Mouse (Mus musculus): ENCODE data around the gene Sh3kbp1. TPM values are rescaled to one million over a fixed set of nuclear protein-coding genes. Genes with fewer than 3 reads are reported as not detected.

Sh3kbp1 gene
- polyA plus RNA-seq, 1 experiment, result 2.8 TPM

DNA sequence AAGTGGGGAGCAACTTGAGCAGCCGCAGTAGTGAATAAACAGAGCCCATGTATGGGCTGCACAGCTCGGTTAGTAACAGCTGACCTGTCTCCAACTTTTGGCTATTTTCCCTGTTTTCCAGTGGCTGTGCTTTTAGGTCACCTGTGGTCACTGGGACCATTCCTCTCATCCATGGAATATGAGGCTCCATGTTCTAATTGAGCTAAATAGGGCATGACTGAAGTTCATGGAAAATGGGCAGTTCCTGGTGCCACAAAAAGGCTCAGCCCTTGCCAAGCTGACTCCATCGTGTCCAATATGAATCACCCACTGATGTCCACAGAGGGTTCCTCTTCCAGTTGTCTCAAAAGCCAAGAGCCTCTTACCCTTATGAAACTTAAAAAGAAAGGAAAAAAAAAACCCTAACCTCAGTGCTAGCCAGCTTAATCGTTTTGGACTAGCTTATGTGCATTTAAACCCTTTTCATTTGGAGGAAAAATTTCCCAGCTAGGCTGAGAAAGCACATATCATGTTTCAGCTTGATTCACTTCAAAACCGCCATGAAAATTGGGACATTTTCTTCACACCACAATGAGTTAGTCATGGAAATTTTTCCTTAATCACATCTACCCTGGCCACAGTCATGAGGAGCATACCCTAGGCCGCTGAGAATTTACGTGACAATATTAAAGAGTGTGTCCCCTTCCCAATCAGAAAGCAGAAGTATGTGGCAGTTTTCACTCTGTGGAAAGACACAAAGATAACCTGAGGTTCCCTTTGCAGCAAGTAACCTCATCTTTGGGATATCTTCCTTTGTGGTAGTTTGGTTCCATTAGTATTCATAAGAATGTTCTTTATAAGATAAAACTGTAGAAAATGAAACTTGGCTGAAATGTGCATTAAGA lies 326.7 kb downstream of the Sh3kbp1 start:
- TF ChIP-seq EP300 (IDR thresholded peaks at IDR 0.05; ENCODE audit: insufficient read depth, low read depth, low read length), result no peak
- TF ChIP-seq POLR2A (IDR thresholded peaks at IDR 0.05; ENCODE audit: insufficient read depth, low read length), result no peak
- TF ChIP-seq CTCF (IDR thresholded peaks at IDR 0.05; ENCODE audit: low read depth, low read length), result no peak
- H3K36me3 ChIP-seq (ENCODE audit: control insufficient read depth, insufficient read depth, low read length, poor library complexity, severe bottlenecking), result no peaks in the 10 kb centered on the region
- H3K9ac ChIP-seq (ENCODE audit: low read depth, poor library complexity, severe bottlenecking), result no peak overlapping the region
- H3K4me1 ChIP-seq (ENCODE audit: control insufficient read depth, insufficient read depth, low read length), result no peaks in the 10 kb centered on the region
- H3K9me3 ChIP-seq (replicated peaks; ENCODE audit: control insufficient read depth, insufficient read depth, low read length, poor library complexity, severe bottlenecking), result no peaks in the 10 kb centered on the region
- H3K27me3 ChIP-seq (ENCODE audit: control insufficient read depth, insufficient read depth, low read length, poor library complexity, severe bottlenecking), result no peaks in the 10 kb centered on the region
- H3K27ac ChIP-seq (ENCODE audit: insufficient read depth, low read length), result no peak overlapping the region
- H3K4me3 ChIP-seq (ENCODE audit: low read depth, low read length), result no peak overlapping the region

DNA sequence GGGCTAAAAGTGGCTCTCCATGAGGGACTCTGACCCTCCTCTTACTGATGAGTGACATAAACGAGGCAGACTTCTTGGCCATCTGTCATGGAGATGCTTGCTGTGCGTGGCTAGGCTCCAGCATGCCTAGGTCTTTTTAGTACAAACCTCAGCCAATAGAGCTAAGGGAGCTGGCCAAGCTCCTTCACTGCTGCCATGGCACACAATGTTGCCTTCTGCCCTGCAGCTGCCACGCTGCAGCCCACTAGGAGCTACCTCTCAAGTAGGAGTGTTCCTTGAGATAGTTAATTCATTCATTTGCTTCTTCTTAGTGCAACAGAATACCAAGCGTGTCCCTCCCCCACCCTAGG lies 327.3 kb downstream of the Sh3kbp1 start:
- TF ChIP-seq EP300 (IDR thresholded peaks at IDR 0.05; ENCODE audit: insufficient read depth, low read depth, low read length), result no peak
- TF ChIP-seq CTCF (IDR thresholded peaks at IDR 0.05; ENCODE audit: low read depth, low read length), result no peak
- no peak for TF ChIP-seq POLR2A (IDR thresholded peaks at IDR 0.05; ENCODE audit: insufficient read depth, low read length)
- Histone ChIP-seq H3K9me3 (replicated peaks; ENCODE audit: control insufficient read depth, insufficient read depth, low read length, poor library complexity, severe bottlenecking) (no peaks in the 10 kb centered on the region), H3K9ac (ENCODE audit: low read depth, poor library complexity, severe bottlenecking) (no peak overlapping the region), H3K4me1 (ENCODE audit: control insufficient read depth, insufficient read depth, low read length) (no peaks in the 10 kb centered on the region), H3K36me3 (ENCODE audit: control insufficient read depth, insufficient read depth, low read length, poor library complexity, severe bottlenecking) (no peaks in the 10 kb centered on the region), H3K4me3 (ENCODE audit: low read depth, low read length) (no peak overlapping the region), H3K27me3 (ENCODE audit: control insufficient read depth, insufficient read depth, low read length, poor library complexity, severe bottlenecking) (no peaks in the 10 kb centered on the region), H3K27ac (ENCODE audit: insufficient read depth, low read length) (no peak overlapping the region)

DNA sequence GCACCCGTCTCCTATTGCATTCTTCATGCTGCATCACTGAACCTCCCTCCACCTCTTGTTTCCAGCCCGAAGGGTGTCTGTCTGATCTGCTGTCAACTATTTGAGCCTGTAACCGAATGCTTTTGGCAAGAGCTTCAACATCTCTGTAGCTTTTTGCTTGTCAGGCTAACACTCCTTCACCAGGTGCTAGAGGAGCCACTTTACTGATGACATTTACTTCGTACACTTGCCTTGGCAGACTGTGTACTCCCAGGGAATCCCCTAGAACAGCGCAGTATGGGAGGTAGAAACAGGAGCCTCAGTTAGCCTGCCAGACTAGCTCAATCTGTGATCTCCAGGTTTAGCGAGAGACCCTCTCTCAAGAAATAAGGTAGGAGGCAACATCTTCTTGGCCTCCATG lies 328.4 kb downstream of the Sh3kbp1 start:
- Histone ChIP-seq H3K36me3 (ENCODE audit: control insufficient read depth, insufficient read depth, low read length, poor library complexity, severe bottlenecking) (no peaks in the 10 kb centered on the region), H3K27me3 (ENCODE audit: control insufficient read depth, insufficient read depth, low read length, poor library complexity, severe bottlenecking) (no peaks in the 10 kb centered on the region), H3K9me3 (replicated peaks; ENCODE audit: control insufficient read depth, insufficient read depth, low read length, poor library complexity, severe bottlenecking) (no peaks in the 10 kb centered on the region), H3K4me3 (ENCODE audit: low read depth, low read length) (no peak overlapping the region), H3K4me1 (ENCODE audit: control insufficient read depth, insufficient read depth, low read length) (no peaks in the 10 kb centered on the region), H3K9ac (ENCODE audit: low read depth, poor library complexity, severe bottlenecking) (no peak overlapping the region), H3K27ac (ENCODE audit: insufficient read depth, low read length) (no peak overlapping the region)
- TF ChIP-seq CTCF (IDR thresholded peaks at IDR 0.05; ENCODE audit: low read depth, low read length) (no peak), POLR2A (IDR thresholded peaks at IDR 0.05; ENCODE audit: insufficient read depth, low read length) (no peak), EP300 (IDR thresholded peaks at IDR 0.05; ENCODE audit: insufficient read depth, low read depth, low read length) (no peak)

DNA sequence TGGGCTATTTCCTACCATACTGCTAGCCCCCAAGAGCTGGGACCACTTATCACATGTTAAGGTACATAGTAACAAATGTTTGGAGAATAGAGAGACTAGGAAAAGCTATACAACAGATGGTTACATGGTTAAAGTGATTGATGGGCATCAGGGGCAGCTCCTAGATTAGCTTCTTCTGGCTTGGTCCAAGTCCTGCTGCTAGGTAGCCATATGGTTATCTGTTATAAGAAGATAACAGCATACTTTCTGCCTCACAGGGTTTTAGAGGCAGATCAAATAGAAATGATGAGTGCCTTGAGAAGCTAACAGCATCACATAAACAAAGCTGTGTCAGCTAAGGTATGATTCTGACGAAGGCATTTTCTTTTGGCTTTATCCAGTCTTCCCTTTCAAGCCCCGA lies 334.3 kb downstream of the Sh3kbp1 start:
- Histone ChIP-seq H3K4me1 (ENCODE audit: control insufficient read depth, insufficient read depth, low read length) (no peaks in the 10 kb centered on the region), H3K4me3 (ENCODE audit: low read depth, low read length) (no peak overlapping the region), H3K27me3 (ENCODE audit: control insufficient read depth, insufficient read depth, low read length, poor library complexity, severe bottlenecking) (no peaks in the 10 kb centered on the region), H3K9ac (ENCODE audit: low read depth, poor library complexity, severe bottlenecking) (no peak overlapping the region), H3K27ac (ENCODE audit: insufficient read depth, low read length) (no peak overlapping the region), H3K36me3 (ENCODE audit: control insufficient read depth, insufficient read depth, low read length, poor library complexity, severe bottlenecking) (no peaks in the 10 kb centered on the region), H3K9me3 (replicated peaks; ENCODE audit: control insufficient read depth, insufficient read depth, low read length, poor library complexity, severe bottlenecking) (no peaks in the 10 kb centered on the region)
- TF ChIP-seq CTCF (IDR thresholded peaks at IDR 0.05; ENCODE audit: low read depth, low read length) (no peak), EP300 (IDR thresholded peaks at IDR 0.05; ENCODE audit: insufficient read depth, low read depth, low read length) (no peak), POLR2A (IDR thresholded peaks at IDR 0.05; ENCODE audit: insufficient read depth, low read length) (no peak)

DNA sequence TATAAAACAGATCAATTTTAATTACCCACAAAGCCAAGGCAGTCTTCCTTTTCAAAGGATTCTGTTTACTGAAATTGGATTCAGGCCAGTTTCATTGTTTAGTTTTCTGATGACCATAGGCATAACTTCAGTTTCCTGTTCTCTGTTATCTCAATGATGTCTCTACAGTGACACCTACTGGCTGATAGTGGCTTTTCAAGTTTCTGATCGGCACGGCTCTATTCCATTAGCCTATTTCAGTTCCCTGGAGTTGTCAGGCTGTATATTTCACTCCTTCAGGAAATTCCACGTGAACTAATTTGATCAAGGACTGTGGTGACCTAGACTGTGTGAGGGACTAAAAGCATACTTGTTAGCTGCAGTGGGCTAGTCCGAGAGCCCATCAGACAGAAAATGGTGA lies 336.2 kb downstream of the Sh3kbp1 start:
- Histone ChIP-seq H3K36me3 (ENCODE audit: control insufficient read depth, insufficient read depth, low read length, poor library complexity, severe bottlenecking) (no peaks in the 10 kb centered on the region), H3K27me3 (ENCODE audit: control insufficient read depth, insufficient read depth, low read length, poor library complexity, severe bottlenecking) (no peaks in the 10 kb centered on the region), H3K4me1 (ENCODE audit: control insufficient read depth, insufficient read depth, low read length) (no peaks in the 10 kb centered on the region), H3K9me3 (replicated peaks; ENCODE audit: control insufficient read depth, insufficient read depth, low read length, poor library complexity, severe bottlenecking) (no peaks in the 10 kb centered on the region), H3K9ac (ENCODE audit: low read depth, poor library complexity, severe bottlenecking) (no peak overlapping the region), H3K4me3 (ENCODE audit: low read depth, low read length) (no peak overlapping the region), H3K27ac (ENCODE audit: insufficient read depth, low read length) (no peak overlapping the region)
- TF ChIP-seq POLR2A (IDR thresholded peaks at IDR 0.05; ENCODE audit: insufficient read depth, low read length) (no peak), EP300 (IDR thresholded peaks at IDR 0.05; ENCODE audit: insufficient read depth, low read depth, low read length) (no peak), CTCF (IDR thresholded peaks at IDR 0.05; ENCODE audit: low read depth, low read length) (no peak)

DNA sequence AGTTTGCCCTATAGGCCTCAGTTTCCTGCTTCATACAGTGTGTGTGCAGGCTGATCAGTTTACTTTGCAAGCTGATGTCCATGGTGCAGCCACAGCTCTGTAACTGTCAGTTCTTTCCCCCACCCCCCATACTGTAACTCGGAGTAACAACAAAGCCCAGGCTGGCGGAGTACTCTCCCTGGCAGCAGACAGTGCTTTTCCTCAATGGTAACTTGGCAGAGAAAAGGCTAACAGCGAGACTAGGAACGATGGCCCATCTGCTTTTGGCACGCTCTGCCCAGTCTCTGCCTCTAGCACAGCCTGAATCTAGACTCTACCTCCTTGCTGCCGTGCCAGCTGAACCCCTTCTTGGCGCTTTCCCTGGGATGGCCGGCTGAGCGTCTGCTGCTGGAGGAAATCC lies 336.9 kb downstream of the Sh3kbp1 start:
- Histone ChIP-seq H3K27ac (ENCODE audit: insufficient read depth, low read length) (no peak overlapping the region), H3K36me3 (ENCODE audit: control insufficient read depth, insufficient read depth, low read length, poor library complexity, severe bottlenecking) (no peaks in the 10 kb centered on the region), H3K27me3 (ENCODE audit: control insufficient read depth, insufficient read depth, low read length, poor library complexity, severe bottlenecking) (no peaks in the 10 kb centered on the region), H3K9ac (ENCODE audit: low read depth, poor library complexity, severe bottlenecking) (no peak overlapping the region), H3K4me1 (ENCODE audit: control insufficient read depth, insufficient read depth, low read length) (no peaks in the 10 kb centered on the region), H3K9me3 (replicated peaks; ENCODE audit: control insufficient read depth, insufficient read depth, low read length, poor library complexity, severe bottlenecking) (no peaks in the 10 kb centered on the region), H3K4me3 (ENCODE audit: low read depth, low read length) (no peak overlapping the region)
- TF ChIP-seq CTCF (IDR thresholded peaks at IDR 0.05; ENCODE audit: low read depth, low read length), result no peak
- TF ChIP-seq EP300 (IDR thresholded peaks at IDR 0.05; ENCODE audit: insufficient read depth, low read depth, low read length), result no peak
- no peak for TF ChIP-seq POLR2A (IDR thresholded peaks at IDR 0.05; ENCODE audit: insufficient read depth, low read length)

Data from ES-Bruce4 (cell line).